Mouse (Mus musculus) CH12.LX (cell line): ENCODE data around the gene Dhrs4. TPM values are rescaled to one million over a fixed set of nuclear protein-coding genes. Genes with fewer than 3 reads are reported as not detected.
A peak's percentile ranks its signal among the peaks of the same experiment; 100 is the strongest.

ENCODE experiments used
- DNase-seq: peaks from one replicate; pipeline ENCODE4 v3.0.0-alpha.2; 2013; ENCODE audit errors: extremely low read depth
- H3K27ac ChIP-seq: 2 replicates; pipeline ENCODE4 v1.5.1; 2012; ENCODE audit warnings: low read depth, mild to moderate bottlenecking, control low read depth, moderate library complexity; ENCODE audit not compliant: insufficient read depth
- H3K27me3 ChIP-seq: replicated peaks from 2 replicates; pipeline ENCODE3; 2012; ENCODE audit warnings: inconsistent platforms
- H3K36me3 ChIP-seq, 2 experiments: replicated peaks in 1 of 2; 2 replicates each; pipeline versions ENCODE3 to v1.6.1; 2012; ENCODE audit warnings: inconsistent platforms in 1 of 2, low read length in 1 of 2, mild to moderate bottlenecking in 1 of 2, mixed read lengths in 1 of 2, moderate library complexity in 1 of 2; ENCODE audit not compliant: control insufficient read depth in 1 of 2, insufficient read depth in 1 of 2
- H3K4me1 ChIP-seq, 2 experiments: 2 replicates each; pipeline ENCODE4 v1.6.1; 2012; ENCODE audit warnings: inconsistent platforms in 1 of 2, moderate library complexity in 1 of 2; ENCODE audit not compliant: insufficient read depth in 2 of 2, control insufficient read depth in 1 of 2
- H3K4me2 ChIP-seq: 2 replicates; pipeline ENCODE4 v1.6.1; 2012; ENCODE audit warnings: low read depth, mild to moderate bottlenecking, control low read depth; ENCODE audit not compliant: poor library complexity, insufficient read depth, severe bottlenecking
- H3K4me3 ChIP-seq, 3 experiments: fragments of 150-350 bp in 1 of 3; sonication (generic) in 1 of 3; replicated peaks in 1 of 3; 2 replicates each; pipeline versions ENCODE3 to v1.5.1; 2011 to 2012; ENCODE audit warnings: low read depth in 2 of 3, low read length in 2 of 3, mild to moderate bottlenecking in 2 of 3, moderate library complexity in 2 of 3, control low read depth in 1 of 3, improper control_type of control experiment in 1 of 3, inconsistent platforms in 1 of 3, mixed read lengths in 1 of 3; ENCODE audit not compliant: poor library complexity in 1 of 3
- H3K79me2 ChIP-seq: replicated peaks from 2 replicates; pipeline ENCODE4 v1.6.1; 2012; ENCODE audit warnings: mild to moderate bottlenecking, moderate library complexity; ENCODE audit not compliant: control insufficient read depth, poor library complexity, insufficient read depth, severe bottlenecking; ENCODE audit errors: extremely low read depth
- H3K9ac ChIP-seq: 2 replicates; pipeline ENCODE4 v1.6.1; 2012; ENCODE audit warnings: low read depth, mild to moderate bottlenecking, control low read depth, moderate library complexity; ENCODE audit not compliant: insufficient read depth
- H3K9me3 ChIP-seq: replicated peaks from 2 replicates; pipeline ENCODE3; 2012; ENCODE audit warnings: low read length, inconsistent platforms, mixed read lengths
- CHD2 ChIP-seq: IDR thresholded peaks from 2 replicates; pipeline ENCODE4 v1.6.1; 2011; ENCODE audit warnings: low read length, improper control_type of control experiment
- ELF1 ChIP-seq: IDR thresholded peaks from 2 replicates; pipeline ENCODE4 v1.6.1; 2014; ENCODE audit warnings: low read depth, mild to moderate bottlenecking, inconsistent platforms, low read length, improper control_type of control experiment
- ETS1 ChIP-seq: conservative IDR thresholded peaks from 2 replicates; pipeline ENCODE4 v1.6.1; 2012; ENCODE audit warnings: low read depth, mild to moderate bottlenecking, inconsistent platforms, low read length, improper control_type of control experiment, moderate library complexity
- MEF2A ChIP-seq: IDR thresholded peaks from 2 replicates; pipeline ENCODE4 v1.6.1; 2014; ENCODE audit warnings: low read depth, mild to moderate bottlenecking, inconsistent platforms, low read length, improper control_type of control experiment, borderline replicate concordance
- MXI1 ChIP-seq: IDR thresholded peaks from 2 replicates; pipeline ENCODE4 v1.6.1; 2011; ENCODE audit warnings: mild to moderate bottlenecking, low read depth, low read length, improper control_type of control experiment
- MYC ChIP-seq: IDR thresholded peaks from 2 replicates; pipeline ENCODE4 v1.6.1; 2011; ENCODE audit warnings: low read depth, mild to moderate bottlenecking, improper control_type of control experiment, low read length
- RAD21 ChIP-seq: IDR thresholded peaks from 2 replicates; pipeline ENCODE4 v1.6.1; 2011; ENCODE audit warnings: low read depth, mild to moderate bottlenecking, low read length, improper control_type of control experiment, moderate library complexity
- RCOR1 ChIP-seq: conservative IDR thresholded peaks from 2 replicates; pipeline ENCODE4 v1.6.1; 2012; ENCODE audit warnings: low read depth, mild to moderate bottlenecking, inconsistent platforms, low read length, improper control_type of control experiment
- UBTF ChIP-seq: IDR thresholded peaks from 2 replicates; pipeline ENCODE4 v1.6.1; 2012; ENCODE audit warnings: low read depth, mild to moderate bottlenecking, inconsistent platforms, low read length, improper control_type of control experiment, moderate library complexity
- USF2 ChIP-seq: conservative IDR thresholded peaks from 2 replicates; pipeline ENCODE4 v1.6.1; 2011; ENCODE audit warnings: low read depth, low read length, improper control_type of control experiment
- ZC3H11A ChIP-seq: IDR thresholded peaks from 2 replicates; pipeline ENCODE4 v1.6.1; 2012; ENCODE audit warnings: low read depth, mild to moderate bottlenecking, inconsistent platforms, low read length, improper control_type of control experiment
- ZKSCAN1 ChIP-seq: IDR thresholded peaks from 2 replicates; pipeline ENCODE4 v1.6.1; 2012; ENCODE audit warnings: low read depth, inconsistent platforms, low read length, improper control_type of control experiment, borderline replicate concordance
- ZMIZ1 ChIP-seq: IDR thresholded peaks from 2 replicates; pipeline ENCODE4 v1.6.1; 2012; ENCODE audit warnings: low read depth, mild to moderate bottlenecking, inconsistent platforms, low read length, improper control_type of control experiment
- ZNF384 ChIP-seq: IDR thresholded peaks from 2 replicates; pipeline ENCODE4 v1.6.1; 2012; ENCODE audit warnings: low read depth, low read length, improper control_type of control experiment, inconsistent platforms
- dilution Hi-C: fragments of 300-500 bp; cut with MboI; formaldehyde crosslinking; loops from 2 replicates; pipeline ENCODE4 v1.14.3; 2020; ENCODE audit warnings: low sequenced_read_pairs; ENCODE audit not compliant: extremely low pct_unique_long_range_greater_than_20kb, extremely low pct_ligation_motif_present
- in situ Hi-C: fragments of 300-500 bp; cut with MboI; formaldehyde crosslinking; loops from 3 replicates; pipeline ENCODE4 v1.14.3; 2019; ENCODE audit warnings: low sequenced_read_pairs, low pct_ligation_motif_present, low pct_unique_long_range_greater_than_20kb, mixed read lengths
- polyA plus RNA-seq: library from polyadenylated mRNA; unstranded; fragments of >175 nt; gene quantifications from 2 replicates; pipeline ENCODE4 v1.2.1, GENCODE M21; 2012; ENCODE audit warnings: low read depth; ENCODE audit not compliant: insufficient read length
- total RNA-seq, 2 experiments: library from RNA; depleted of rRNA; stranded (reverse); fragments of 300-350 nt in 1 of 2; fragments of >200 nt in 1 of 2; gene quantifications; 2 replicates each; pipeline ENCODE4 v1.2.3; 2012 to 2014

The Dhrs4 gene
- total and polyA plus RNA-seq, 3 experiments = 27.9 to 60.2 (median 37.3) TPM

GRCm38 (mm10) chr14:55477421-55477820 lies 1.1 kb upstream of the Dhrs4 start:
- Histone ChIP-seq H3K79me2 (0 out of 2 replicates have a peak, but pooled peaks cover 2% of the 10 kb centered on the region), H3K9me3 (no peaks in the 10 kb centered on the region), H3K27me3 (no peaks in the 10 kb centered on the region), H3K9ac (no peak overlapping the region), H3K36me3 (peaks cover 6 to 26% of the 10 kb centered on the region in 2 experiments), H3K4me1 (peaks cover 6 to 23% of the 10 kb centered on the region in 2 experiments), H3K4me2 (no peak overlapping the region), H3K27ac (no peak overlapping the region), H3K4me3 (no peak overlapping the region)
- in situ Hi-C loops = no loop called here
- no peak for TF ChIP-seq RAD21
- TF ChIP-seq ZNF384 = no peak
- no peak for TF ChIP-seq CHD2
- no peak for TF ChIP-seq MEF2A
- no peak for TF ChIP-seq RCOR1
- no peak for TF ChIP-seq MYC
- no peak for TF ChIP-seq USF2
- TF ChIP-seq UBTF = no peak
- dilution Hi-C loops = no loop called here
- DNase-seq = no peak

GRCm38 (mm10) chr14:55477829-55478228 lies 729 bp upstream of the Dhrs4 start:
- Histone ChIP-seq H3K36me3 (peaks cover 6 to 26% of the 10 kb centered on the region in 2 experiments), H3K27ac (no peak overlapping the region), H3K9ac (no peak overlapping the region), H3K79me2 (0 out of 2 replicates have a peak, but pooled peaks cover 2% of the 10 kb centered on the region), H3K4me3 (peak overlapping the region in 1 of 3 experiments; percentile 79), H3K4me1 (peaks cover 6 to 23% of the 10 kb centered on the region in 2 experiments), H3K9me3 (no peaks in the 10 kb centered on the region)
- in situ Hi-C loops = no loop called here
- dilution Hi-C loops = no loop called here
- no peak for DNase-seq
- no peak for TF ChIP-seq ETS1
- TF ChIP-seq RCOR1 = no peak
- TF ChIP-seq MEF2A = no peak
- TF ChIP-seq ELF1 = no peak
- no peak for TF ChIP-seq RAD21
- TF ChIP-seq USF2 = no peak
- TF ChIP-seq ZMIZ1 = no peak
- no peak for TF ChIP-seq ZKSCAN1
- TF ChIP-seq UBTF = no peak
- TF ChIP-seq MXI1 = no peak
- TF ChIP-seq ZC3H11A = no peak
- TF ChIP-seq, all 38 proteins: peak for 0
- peak overlapping the region; percentile 77; the same call in 1 of the 2 replicates for H3K4me2 ChIP-seq
- no peaks in the 10 kb centered on the region for H3K27me3 ChIP-seq
